ENCODE assay signal across 8 mouse cellular contexts in the genomic region with DNA sequence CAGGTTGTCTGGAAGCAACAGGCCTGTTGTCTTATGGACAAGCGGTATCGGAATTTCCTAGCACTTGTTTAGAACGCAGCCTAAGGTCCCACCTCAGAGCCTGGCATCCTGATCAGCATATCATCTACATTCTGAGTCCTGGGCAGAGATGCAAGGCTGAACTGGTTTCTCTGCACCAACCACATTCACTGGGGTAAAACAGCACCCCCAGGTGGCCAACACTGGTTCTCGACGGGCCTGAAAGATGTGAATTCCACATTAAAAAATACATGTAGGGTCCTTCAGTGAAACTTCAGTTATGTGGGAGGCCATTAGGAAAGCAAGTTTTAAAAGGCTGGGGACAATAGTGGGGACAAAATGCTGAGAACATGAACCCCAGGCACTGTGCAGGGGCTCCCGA. TPM values are rescaled to one million over a fixed set of nuclear protein-coding genes. Genes with fewer than 3 reads are reported as not detected.
A peak's percentile ranks its signal among the peaks of the same experiment; 100 is the strongest.
DNase-seq lines count a peak whose midpoint lies in the region; ATAC-seq and TF ChIP-seq lines count a peak whose summit lies in the region.

No protein-coding gene starts in this region.

- peaks cover 47% of the 10 kb centered on the region for H3K4me1 ChIP-seq in heart, embryonic 10.5 days
- peaks cover 2 to 5% of the 10 kb centered on the region in 2 experiments; a peak in 1 of 4 replicates for H3K4me1 ChIP-seq in CH12.LX (ENCODE audit: control insufficient read depth in 1 of 2, insufficient read depth in 2 of 2)

- H3K4me2 ChIP-seq in CH12.LX (ENCODE audit: insufficient read depth, low read depth, poor library complexity, severe bottlenecking), result no peak overlapping the region

- no peaks in the 10 kb centered on the region for H3K9me3 ChIP-seq in heart, embryonic 10.5 days
- H3K9me3 ChIP-seq in CH12.LX (replicated peaks; ENCODE audit: low read length), result no peaks in the 10 kb centered on the region

- peak; percentile 21 to 42 for DNase-seq in heart, postnatal 36 days
- no peak for DNase-seq in heart, embryonic 10.5 days (ENCODE audit: low spot score)
- DNase-seq in CH12.LX (ENCODE audit: extremely low read depth), result peak; percentile 49
- DNase-seq in brain, adult 2 months (ENCODE audit: low read depth, low spot score), result peak; percentile 76
- DNase-seq in gastrocnemius, postnatal 36 days, result peak; percentile 36 to 37
- peak; percentile 77 for DNase-seq in left cerebral cortex, postnatal 4 days
- peak; percentile 49 for DNase-seq in right cerebral cortex, postnatal 25 days

- intact Hi-C loops in heart, postnatal 36 days (cut with DNase I), result loop anchor here (1.0 to 5.0 kb wide), 4 partner anchors 81 to 241 kb away; a partner anchor contains a TSS
- intact Hi-C loops in gastrocnemius, postnatal 36 days (cut with DNase I), result loop anchor here (2.0 to 5.0 kb wide), 4 partner anchors 83 to 241 kb away; no protein-coding TSS in a partner anchor
- intact Hi-C loops in left cerebral cortex, postnatal 4 days (cut with DNase I), result loop anchor here (10.0 kb wide), 1 partner anchor 189 kb away; no protein-coding TSS in a partner anchor

- dilution Hi-C loops in CH12.LX (cut with MboI; ENCODE audit: extremely low pct_ligation_motif_present, extremely low pct_unique_long_range_greater_than_20kb, low sequenced_read_pairs), result no loop called here

- TF ChIP-seq CTCF in CH12.LX (conservative IDR thresholded peaks at IDR 0.05 in 1 of 2, IDR thresholded peaks at IDR 0.05 in 1 of 2; ENCODE audit: low read depth in 2 of 2, low read length in 2 of 2), result peak; percentile 53 to 86

- no peak overlapping the region for H3K9ac ChIP-seq in CH12.LX (ENCODE audit: insufficient read depth, low read depth)

- no peak overlapping the region for H3K4me3 ChIP-seq in heart, embryonic 10.5 days
- no peak overlapping the region for H3K4me3 ChIP-seq in CH12.LX (replicated peaks in 1 of 3; ENCODE audit: low read depth in 2 of 3, low read length in 2 of 3, poor library complexity in 1 of 3)

- no peak overlapping the region for H3K27ac ChIP-seq in heart, embryonic 10.5 days
- H3K27ac ChIP-seq in CH12.LX (ENCODE audit: insufficient read depth, low read depth), result no peak overlapping the region

- TF ChIP-seq POLR2A in CH12.LX (IDR thresholded peaks at IDR 0.05; ENCODE audit: low read depth, low read length), result no peak

- no peak for ATAC-seq in erythroblast, adult 5-6 weeks (replicated peaks; ENCODE audit: low FRiP score, poor library complexity, severe bottlenecking)

- TF ChIP-seq EP300 in CH12.LX (IDR thresholded peaks at IDR 0.05; ENCODE audit: low read length), result no peak

- H3K27me3 ChIP-seq in heart, embryonic 10.5 days (ENCODE audit: insufficient read depth, poor library complexity, severe bottlenecking), result 0 out of 2 replicates have a peak, but pooled peaks cover 7% of the 10 kb centered on the region
- H3K27me3 ChIP-seq in CH12.LX (replicated peaks), result peaks cover 75% of the 10 kb centered on the region

- WGBS in heart, embryonic 10.5 days, result 64% methylated on average over 6 of the region's 6 CpGs

- in situ Hi-C loops in CH12.LX (cut with MboI; ENCODE audit: low pct_ligation_motif_present, low pct_unique_long_range_greater_than_20kb, low sequenced_read_pairs), result loop anchor here (10.0 kb wide), 1 partner anchor 189 kb away; no protein-coding TSS in a partner anchor

- H3K36me3 ChIP-seq in heart, embryonic 10.5 days, result no peaks in the 10 kb centered on the region
- H3K36me3 ChIP-seq in CH12.LX (replicated peaks in 1 of 2; ENCODE audit: control insufficient read depth in 1 of 2, insufficient read depth in 1 of 2, low read length in 1 of 2), result no peaks in the 10 kb centered on the region

- TF ChIP-seq RAD21 in CH12.LX (IDR thresholded peaks at IDR 0.05; ENCODE audit: low read depth, low read length), result peak; percentile 81

- H3K79me2 ChIP-seq in CH12.LX (replicated peaks; ENCODE audit: control insufficient read depth, extremely low read depth, insufficient read depth, poor library complexity, severe bottlenecking), result no peaks in the 10 kb centered on the region

TF ChIP-seq in CH12.LX, 34 proteins besides CTCF, POLR2A, EP300 and RAD21:
- TF ChIP-seq IRF4 (IDR thresholded peaks at IDR 0.05; ENCODE audit: low read depth, low read length) (no peak), MYC (IDR thresholded peaks at IDR 0.05; ENCODE audit: low read depth, low read length) (no peak), ZC3H11A (IDR thresholded peaks at IDR 0.05; ENCODE audit: low read depth, low read length) (peak; percentile 71), NRF1 (IDR thresholded peaks at IDR 0.05; ENCODE audit: low read depth, low read length) (no peak), SMC3 (IDR thresholded peaks at IDR 0.05; ENCODE audit: low read depth, low read length) (peak; percentile 95), PAX5 (IDR thresholded peaks at IDR 0.05; ENCODE audit: low read length) (no peak)
TF ChIP-seq in CH12.LX: peak in this region for 2.

RNA-seq across cellular contexts. Expression of a gene that starts 20.0 kb away (rescaled TPM):
- not detected for total RNA-seq in heart, postnatal 36 days (2021)
- 0.05 and 0.11 TPM in 2 replicates for polyA plus RNA-seq in heart, embryonic 10.5 days (2016; fragmentation: Nextera tagmentation; extraction: Ambion mirVana)
- not detected in 2 replicates for total RNA-seq in CH12.LX (2012; rRNA removed)
- not detected in 2 replicates for total RNA-seq in CH12.LX (2014; rRNA removed)
- not detected in 2 replicates for polyA plus RNA-seq in CH12.LX (2012; ENCODE audit: insufficient read length, low read depth)
- total RNA-seq in gastrocnemius, postnatal 36 days (2021), result not detected
- not detected for total RNA-seq in left cerebral cortex, postnatal 4 days (2021)
- total RNA-seq in erythroblast, adult 5-6 weeks (2015; ENCODE audit: low replicate concordance), result not detected in 2 replicates
- not detected in 2 replicates for total RNA-seq in erythroblast, adult 5-6 weeks (2017; ENCODE audit: low replicate concordance)
